Mouse (Mus musculus) C2C12 (cell line): Measurements from ENCODE around the gene Mpi. TPM values are rescaled to one million over a fixed set of nuclear protein-coding genes. Genes with fewer than 3 reads are reported as not detected.

ENCODE experiments used
- H3K27me3 ChIP-seq: one replicate; pipeline ENCODE4 v1.6.1; 2011; ENCODE audit not compliant: control insufficient read depth, insufficient read depth, insufficient read length
- H3K36me3 ChIP-seq: one replicate; pipeline ENCODE4 v1.6.1; 2011; ENCODE audit not compliant: control insufficient read depth, insufficient read depth
- H3K4me3 ChIP-seq: one replicate; pipeline ENCODE4 v1.5.1; 2011; ENCODE audit warnings: mild to moderate bottlenecking, control low read depth; ENCODE audit not compliant: poor library complexity, insufficient read depth, severe bottlenecking
- H3K79me2 ChIP-seq: one replicate; pipeline ENCODE4 v1.6.1; 2011; ENCODE audit not compliant: control insufficient read depth, insufficient read depth
- H3K79me3 ChIP-seq: one replicate; pipeline ENCODE4 v1.6.1; 2011; ENCODE audit warnings: low read depth, control low read depth
- H3ac ChIP-seq: one replicate; pipeline ENCODE3; 2011; ENCODE audit warnings: low read depth; ENCODE audit not compliant: control insufficient read depth, insufficient read length
- CEBPB ChIP-seq: IDR thresholded peaks from one replicate; pipeline ENCODE4 v1.6.1; 2011; ENCODE audit warnings: low read depth, mild to moderate bottlenecking, control low read depth, moderate library complexity
- CTCF ChIP-seq: IDR thresholded peaks from one replicate; pipeline ENCODE4 v1.5.1; 2011; ENCODE audit not compliant: control insufficient read depth, insufficient read depth, insufficient read length
- FOSL1 ChIP-seq: IDR thresholded peaks from one replicate; pipeline ENCODE4 v1.8.0; 2011; ENCODE audit warnings: mild to moderate bottlenecking, low read length; ENCODE audit not compliant: poor library complexity, insufficient read depth, severe bottlenecking
- MAX ChIP-seq: IDR thresholded peaks from one replicate; pipeline ENCODE4 v1.6.1; 2011; ENCODE audit warnings: mild to moderate bottlenecking, control low read depth
- MYOD1 ChIP-seq: IDR thresholded peaks from one replicate; pipeline ENCODE4 v1.6.1; 2011; ENCODE audit warnings: low read depth; ENCODE audit not compliant: control insufficient read depth, insufficient read length
- MYOG ChIP-seq: IDR thresholded peaks from one replicate; pipeline ENCODE4 v1.6.1; 2011; ENCODE audit not compliant: control insufficient read depth, insufficient read length; ENCODE audit errors: extremely low read depth
- USF1 ChIP-seq: IDR thresholded peaks from one replicate; pipeline ENCODE4 v1.6.1; 2011; ENCODE audit warnings: low read depth, mild to moderate bottlenecking, control low read depth, moderate library complexity
- polyA plus RNA-seq: library from polyadenylated mRNA; unstranded; fragments of >200 nt; fragmentation: generic; extraction: Trizol; gene quantifications from one replicate; pipeline ENCODE4 v1.2.1, GENCODE M21; 2012; ENCODE audit warnings: missing spikeins

Mpi gene
- polyA plus RNA-seq, 1 experiment, result 35.7 TPM

DNA sequence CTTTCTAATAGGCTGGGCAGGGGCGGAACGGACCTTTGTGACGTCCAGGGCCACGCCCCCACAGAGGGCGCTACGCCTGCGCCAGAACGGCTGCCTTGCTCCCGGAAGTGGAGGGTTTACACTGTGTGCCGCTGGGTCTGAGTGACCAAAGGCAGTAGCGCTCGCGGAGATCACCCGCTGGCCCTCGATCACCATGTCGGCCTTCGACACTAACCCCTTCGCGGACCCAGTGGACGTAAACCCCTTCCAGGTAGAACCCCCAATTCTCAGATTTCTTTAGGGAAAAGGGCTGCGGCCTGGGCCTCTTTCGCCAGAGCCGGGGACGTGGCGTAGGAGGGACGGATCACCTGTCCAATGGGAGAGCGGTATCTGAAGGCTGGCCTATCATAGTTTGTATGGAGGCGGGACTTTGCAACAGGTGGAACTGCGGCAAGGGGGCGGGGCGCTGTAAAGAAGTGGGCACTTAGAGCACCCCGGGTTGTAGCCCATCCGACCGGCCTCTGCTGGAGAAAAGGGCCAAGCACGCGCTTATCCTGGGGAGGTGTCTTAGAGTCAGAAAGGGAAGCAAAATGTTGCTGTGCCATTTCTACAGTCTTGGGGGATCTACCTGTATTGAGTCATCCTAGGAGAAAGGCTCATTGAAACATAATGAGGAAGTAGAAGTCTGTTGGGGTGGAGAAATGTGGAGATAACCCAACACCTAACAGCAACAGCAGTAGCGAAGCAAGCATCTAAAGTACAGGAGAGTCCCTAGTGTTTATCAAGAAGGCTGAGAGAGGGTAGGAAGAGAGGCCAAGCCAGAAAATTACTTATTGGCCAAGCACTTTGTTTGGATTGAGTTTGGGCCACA is 8.5 kb upstream of the Mpi start, which contains the start of gene Scamp2:
TSS of gene Scamp2 (plus strand) at position 83 of the 850 bp plus-strand sequence.
- Histone ChIP-seq H3K4me3 (peak within 1 kb of the TSS; percentile 42), H3ac (peak within 1 kb of the TSS; percentile 56), H3K36me3 (no peaks in the 10 kb centered on the region), H3K79me2 (peaks cover 49% of the 10 kb centered on the region), H3K79me3 (peaks cover 3% of the 10 kb centered on the region), H3K27me3 (no peaks in the 10 kb centered on the region)
- TF ChIP-seq MAX (no peak), USF1 (no peak), CEBPB (no peak), CTCF (no peak), FOSL1 (no peak), MYOD1 (no peak), MYOG (no peak)

GRCm38 (mm10) chr9:57560263-57560662 is 7.7 kb upstream of the Mpi start:
- H3K27me3 ChIP-seq, result no peaks in the 10 kb centered on the region

DNA sequence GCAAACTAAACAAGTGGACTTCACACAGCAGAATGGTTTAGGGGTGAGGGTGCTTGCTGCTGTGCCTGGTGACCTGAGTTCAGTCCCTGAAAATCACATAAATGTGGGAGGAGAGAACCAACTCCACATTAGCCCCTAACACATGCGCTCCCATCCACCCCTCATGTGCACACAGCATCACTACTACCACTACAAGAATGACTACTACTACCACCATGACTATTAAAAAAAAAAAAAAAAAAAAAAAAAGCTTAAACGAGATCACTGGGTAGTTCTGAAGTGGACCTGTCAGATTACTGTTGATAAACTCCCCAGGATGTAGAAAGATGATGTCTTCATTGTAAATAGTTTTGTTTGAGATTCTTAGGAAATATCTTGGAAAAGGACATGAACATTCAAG is 7.0 kb upstream of the Mpi start:
- no peak for TF ChIP-seq MYOD1
- no peak for TF ChIP-seq MYOG
- TF ChIP-seq MAX, result no peak
- TF ChIP-seq CEBPB, result no peak
- TF ChIP-seq CTCF, result no peak
- no peak for TF ChIP-seq USF1
- TF ChIP-seq FOSL1, result no peak
- Histone ChIP-seq H3ac (no peak overlapping the region), H3K36me3 (no peaks in the 10 kb centered on the region), H3K27me3 (no peaks in the 10 kb centered on the region), H3K79me2 (peaks cover 35% of the 10 kb centered on the region), H3K4me3 (no peak overlapping the region), H3K79me3 (no peaks in the 10 kb centered on the region)

More at GRCm38 (mm10) chr9:57560263-57560662, 7.7 kb upstream of the Mpi start:
- Histone ChIP-seq H3K79me3 (peaks cover 3% of the 10 kb centered on the region), H3K4me3 (peak overlapping the region; percentile 42), H3ac (peak overlapping the region; percentile 40), H3K36me3 (no peaks in the 10 kb centered on the region), H3K79me2 (peaks cover 42% of the 10 kb centered on the region)
- TF ChIP-seq CEBPB (no peak), CTCF (no peak), MAX (no peak), FOSL1 (no peak), USF1 (no peak), MYOG (no peak), MYOD1 (no peak)

- no peak for TF ChIP-seq MYOG
- TF ChIP-seq USF1, result no peak
- TF ChIP-seq MAX, result no peak
- TF ChIP-seq CTCF, result no peak
- no peak for TF ChIP-seq CEBPB
- TF ChIP-seq MYOD1, result no peak
- TF ChIP-seq FOSL1, result no peak
- peaks cover 25% of the 10 kb centered on the region for H3K79me2 ChIP-seq
- H3K27me3 ChIP-seq, result no peaks in the 10 kb centered on the region
- no peaks in the 10 kb centered on the region for H3K36me3 ChIP-seq
- no peak overlapping the region for H3K4me3 ChIP-seq
- H3ac ChIP-seq, result no peak overlapping the region
- no peaks in the 10 kb centered on the region for H3K79me3 ChIP-seq
Measured at GRCm38 (mm10) chr9:57558625-57559024, 6.1 kb upstream of the Mpi start.

DNA sequence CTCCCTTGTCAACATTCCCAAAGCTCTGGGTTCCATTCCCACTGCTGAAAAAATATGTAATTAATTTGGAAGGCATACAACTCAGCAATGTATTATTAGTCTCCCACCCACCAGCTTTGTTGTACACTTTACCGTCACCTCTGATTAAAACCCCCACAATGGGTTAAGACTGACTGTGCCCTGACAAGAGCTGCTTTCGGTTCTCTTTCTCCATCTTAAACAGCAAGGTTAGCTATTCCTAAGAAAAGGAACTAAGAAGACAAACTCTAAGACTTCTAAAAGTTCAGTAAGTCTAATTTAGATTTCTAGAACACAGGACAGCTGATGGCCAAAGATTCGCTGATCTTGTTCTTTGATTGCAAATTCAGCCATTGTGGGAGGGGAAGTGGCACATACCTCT is 4.7 kb upstream of the Mpi start:
- TF ChIP-seq CEBPB, result no peak
- no peak for TF ChIP-seq USF1
- no peak for TF ChIP-seq MAX
- no peak for TF ChIP-seq MYOG
- no peak for TF ChIP-seq CTCF
- TF ChIP-seq MYOD1, result no peak
- TF ChIP-seq FOSL1, result no peak
- H3ac ChIP-seq, result no peak overlapping the region
- H3K36me3 ChIP-seq, result no peaks in the 10 kb centered on the region
- no peak overlapping the region for H3K4me3 ChIP-seq
- peaks cover 14% of the 10 kb centered on the region for H3K79me2 ChIP-seq
- H3K27me3 ChIP-seq, result no peaks in the 10 kb centered on the region
- H3K79me3 ChIP-seq, result peaks cover under 1% of the 10 kb centered on the region
